Mouse (Mus musculus): ENCODE measurements around the gene Pde4b. TPM values are rescaled to one million over a fixed set of nuclear protein-coding genes. Genes with fewer than 3 reads are reported as not detected.
A peak's percentile ranks its signal among the peaks of the same experiment; 100 is the strongest.

The Pde4b gene
- polyA plus RNA-seq, 1 experiment: 2.7 TPM

- no peaks in the 10 kb centered on the region for H3K79me2 ChIP-seq (ENCODE audit: control insufficient read depth, insufficient read depth)
These were observed 411.0 kb downstream of the Pde4b start for GRCm38 (mm10) chr4:102498169-102498919.

GRCm38 (mm10) chr4:102498920-102499316 is 411.6 kb downstream of the Pde4b start:
- Histone ChIP-seq H3K4me3 (ENCODE audit: insufficient read depth, poor library complexity, severe bottlenecking) (no peak overlapping the region), H3K79me2 (ENCODE audit: control insufficient read depth, insufficient read depth) (no peaks in the 10 kb centered on the region), H3K27me3 (ENCODE audit: control insufficient read depth, insufficient read depth, insufficient read length) (no peaks in the 10 kb centered on the region), H3K36me3 (ENCODE audit: control insufficient read depth, insufficient read depth) (no peaks in the 10 kb centered on the region), H3K79me3 (ENCODE audit: low read depth) (no peaks in the 10 kb centered on the region), H3ac (ENCODE audit: control insufficient read depth, insufficient read length, low read depth) (no peak overlapping the region)
- TF ChIP-seq USF1 (IDR thresholded peaks at IDR 0.05; ENCODE audit: low read depth) (peak; percentile 70), MAX (IDR thresholded peaks at IDR 0.05) (no peak)

More at GRCm38 (mm10) chr4:102498169-102498919, 411.0 kb downstream of the Pde4b start:
- Histone ChIP-seq H3K27me3 (ENCODE audit: control insufficient read depth, insufficient read depth, insufficient read length) (no peaks in the 10 kb centered on the region), H3K4me3 (ENCODE audit: insufficient read depth, poor library complexity, severe bottlenecking) (no peak overlapping the region), H3K79me3 (ENCODE audit: low read depth) (no peaks in the 10 kb centered on the region), H3K36me3 (ENCODE audit: control insufficient read depth, insufficient read depth) (no peaks in the 10 kb centered on the region), H3ac (ENCODE audit: control insufficient read depth, insufficient read length, low read depth) (no peak overlapping the region)
- TF ChIP-seq MYOD1 (IDR thresholded peaks at IDR 0.05; ENCODE audit: control insufficient read depth, insufficient read length, low read depth): no peak
- TF ChIP-seq MAX (IDR thresholded peaks at IDR 0.05): no peak
- no peak for TF ChIP-seq MYOG (IDR thresholded peaks at IDR 0.05; ENCODE audit: control insufficient read depth, extremely low read depth, insufficient read length)
- no peak for TF ChIP-seq FOSL1 (IDR thresholded peaks at IDR 0.05; ENCODE audit: insufficient read depth, low read length, poor library complexity, severe bottlenecking)
- TF ChIP-seq USF1 (IDR thresholded peaks at IDR 0.05; ENCODE audit: low read depth): no peak
- TF ChIP-seq CEBPB (IDR thresholded peaks at IDR 0.05; ENCODE audit: low read depth): no peak
- TF ChIP-seq CTCF (IDR thresholded peaks at IDR 0.05; ENCODE audit: control insufficient read depth, insufficient read depth, insufficient read length): no peak

GRCm38 (mm10) chr4:102505714-102506113 is 418.4 kb downstream of the Pde4b start:
- TF ChIP-seq CEBPB (IDR thresholded peaks at IDR 0.05; ENCODE audit: low read depth): no peak
- no peak for TF ChIP-seq MYOG (IDR thresholded peaks at IDR 0.05; ENCODE audit: control insufficient read depth, extremely low read depth, insufficient read length)
- no peak for TF ChIP-seq MAX (IDR thresholded peaks at IDR 0.05)
- no peak for TF ChIP-seq FOSL1 (IDR thresholded peaks at IDR 0.05; ENCODE audit: insufficient read depth, low read length, poor library complexity, severe bottlenecking)
- TF ChIP-seq CTCF (IDR thresholded peaks at IDR 0.05; ENCODE audit: control insufficient read depth, insufficient read depth, insufficient read length): no peak
- no peak for TF ChIP-seq USF1 (IDR thresholded peaks at IDR 0.05; ENCODE audit: low read depth)
- TF ChIP-seq MYOD1 (IDR thresholded peaks at IDR 0.05; ENCODE audit: control insufficient read depth, insufficient read length, low read depth): no peak
- Histone ChIP-seq H3K36me3 (ENCODE audit: control insufficient read depth, insufficient read depth) (no peaks in the 10 kb centered on the region), H3K79me2 (ENCODE audit: control insufficient read depth, insufficient read depth) (no peaks in the 10 kb centered on the region), H3K4me3 (ENCODE audit: insufficient read depth, poor library complexity, severe bottlenecking) (no peak overlapping the region), H3K27me3 (ENCODE audit: control insufficient read depth, insufficient read depth, insufficient read length) (no peaks in the 10 kb centered on the region), H3K79me3 (ENCODE audit: low read depth) (no peaks in the 10 kb centered on the region), H3ac (ENCODE audit: control insufficient read depth, insufficient read length, low read depth) (no peak overlapping the region)

GRCm38 (mm10) chr4:102506376-102507280 is 419.3 kb downstream of the Pde4b start:
- no peaks in the 10 kb centered on the region for H3K79me2 ChIP-seq (ENCODE audit: control insufficient read depth, insufficient read depth)
- TF ChIP-seq CTCF (IDR thresholded peaks at IDR 0.05; ENCODE audit: control insufficient read depth, insufficient read depth, insufficient read length) (no peak), CEBPB (IDR thresholded peaks at IDR 0.05; ENCODE audit: low read depth) (no peak), FOSL1 (IDR thresholded peaks at IDR 0.05; ENCODE audit: insufficient read depth, low read length, poor library complexity, severe bottlenecking) (no peak), MYOG (IDR thresholded peaks at IDR 0.05; ENCODE audit: control insufficient read depth, extremely low read depth, insufficient read length) (no peak), USF1 (IDR thresholded peaks at IDR 0.05; ENCODE audit: low read depth) (no peak), MYOD1 (IDR thresholded peaks at IDR 0.05; ENCODE audit: control insufficient read depth, insufficient read length, low read depth) (no peak), MAX (IDR thresholded peaks at IDR 0.05) (no peak)
- H3ac ChIP-seq (ENCODE audit: control insufficient read depth, insufficient read length, low read depth): no peak overlapping the region
- no peaks in the 10 kb centered on the region for H3K79me3 ChIP-seq (ENCODE audit: low read depth)
- no peaks in the 10 kb centered on the region for H3K27me3 ChIP-seq (ENCODE audit: control insufficient read depth, insufficient read depth, insufficient read length)
- no peak overlapping the region for H3K4me3 ChIP-seq (ENCODE audit: insufficient read depth, poor library complexity, severe bottlenecking)
- H3K36me3 ChIP-seq (ENCODE audit: control insufficient read depth, insufficient read depth): no peaks in the 10 kb centered on the region

- Histone ChIP-seq H3K79me2 (ENCODE audit: control insufficient read depth, insufficient read depth) (no peaks in the 10 kb centered on the region), H3K27me3 (ENCODE audit: control insufficient read depth, insufficient read depth, insufficient read length) (no peaks in the 10 kb centered on the region), H3K36me3 (ENCODE audit: control insufficient read depth, insufficient read depth) (no peaks in the 10 kb centered on the region), H3ac (ENCODE audit: control insufficient read depth, insufficient read length, low read depth) (no peak overlapping the region), H3K79me3 (ENCODE audit: low read depth) (no peaks in the 10 kb centered on the region), H3K4me3 (ENCODE audit: insufficient read depth, poor library complexity, severe bottlenecking) (no peak overlapping the region)
- TF ChIP-seq MAX (IDR thresholded peaks at IDR 0.05): no peak
- no peak for TF ChIP-seq CTCF (IDR thresholded peaks at IDR 0.05; ENCODE audit: control insufficient read depth, insufficient read depth, insufficient read length)
- TF ChIP-seq MYOD1 (IDR thresholded peaks at IDR 0.05; ENCODE audit: control insufficient read depth, insufficient read length, low read depth): no peak
- no peak for TF ChIP-seq USF1 (IDR thresholded peaks at IDR 0.05; ENCODE audit: low read depth)
- no peak for TF ChIP-seq CEBPB (IDR thresholded peaks at IDR 0.05; ENCODE audit: low read depth)
- TF ChIP-seq FOSL1 (IDR thresholded peaks at IDR 0.05; ENCODE audit: insufficient read depth, low read length, poor library complexity, severe bottlenecking): no peak
- TF ChIP-seq MYOG (IDR thresholded peaks at IDR 0.05; ENCODE audit: control insufficient read depth, extremely low read depth, insufficient read length): no peak
These were observed 420.0 kb downstream of the Pde4b start for GRCm38 (mm10) chr4:102507344-102507743.

Data from C2C12 (cell line).